Mouse (Mus musculus) limb, embryonic 11.5 days (tissue): ENCODE results near the gene Zfp977. TPM values are rescaled to one million over a fixed set of nuclear protein-coding genes. Genes with fewer than 3 reads are reported as not detected.
"Not testable (repeated sequence)": the region's sequence is repeated elsewhere in the genome, so short reads cannot be mapped to it uniquely, and the experiment has no call there.

ENCODE experiments used
- ATAC-seq: fragments of 200-750 bp; cut with Nextera tagmentation; 2 replicates; pipeline ENCODE4 v1.8.0; 2017; ENCODE audit warnings: low read depth; ENCODE audit not compliant: insufficient number of reproducible peaks, low FRiP score, low TSS enrichment
- DNase-seq: peaks from one replicate; pipeline ENCODE4 v3.0.0-alpha.2; 2015; ENCODE audit warnings: low spot score
- H3K27ac ChIP-seq: fragments of 300-500 bp; sonication (generic); replicated peaks from 2 replicates; pipeline ENCODE4 v1.5.1; 2014; ENCODE audit warnings: low read depth, mild to moderate bottlenecking, low read length
- H3K27me3 ChIP-seq: fragments of 300-500 bp; sonication (generic); 2 replicates; pipeline ENCODE4 v1.6.1; 2014; ENCODE audit warnings: mild to moderate bottlenecking, low read length, mixed read lengths; ENCODE audit not compliant: control insufficient read depth, insufficient read depth
- H3K36me3 ChIP-seq: fragments of 300-500 bp; sonication (generic); 2 replicates; pipeline ENCODE4 v1.6.1; 2014; ENCODE audit warnings: mild to moderate bottlenecking, low read length, moderate library complexity, mixed read lengths; ENCODE audit not compliant: control insufficient read depth, insufficient read depth
- H3K4me1 ChIP-seq: fragments of 300-500 bp; sonication (generic); 2 replicates; pipeline ENCODE4 v1.6.1; 2014; ENCODE audit warnings: low read length, mixed read lengths; ENCODE audit not compliant: control insufficient read depth, insufficient read depth
- H3K4me2 ChIP-seq: fragments of 300-500 bp; sonication (generic); 2 replicates; pipeline ENCODE4 v1.6.1; 2014; ENCODE audit warnings: low read depth, mild to moderate bottlenecking, moderate library complexity; ENCODE audit not compliant: severe bottlenecking
- H3K4me3 ChIP-seq: fragments of 300-500 bp; sonication (generic); 2 replicates; pipeline ENCODE4 v1.5.1; 2014; ENCODE audit warnings: low read depth, low read length
- H3K9ac ChIP-seq: fragments of 300-500 bp; sonication (generic); 2 replicates; pipeline ENCODE4 v1.6.1; 2014; ENCODE audit warnings: mild to moderate bottlenecking, low read length
- H3K9me3 ChIP-seq: fragments of 300-500 bp; sonication (generic); 2 replicates; pipeline ENCODE4 v1.6.1; 2016; ENCODE audit warnings: low read length; ENCODE audit not compliant: control insufficient read depth
- WGBS: fragments of 180-500 bp; shearing (Covaris S2); extraction: QIAGEN DNeasy Blood & Tissue Kit; methylation state at CpG from one replicate; pipeline ENCODE4 v1.1.7; 2014; 5-methylcytosine and 5-hydroxymethylcytosine counted together
- microRNA-seq: library from miRNA; unstranded; fragments of <30 nt; microRNA quantifications from one replicate; pipeline ENCODE4, GENCODE M21; 2016
- polyA plus RNA-seq: library from polyadenylated mRNA; unstranded; fragments of >200 nt; fragmentation: Nextera tagmentation; extraction: Ambion mirVana; gene quantifications from 2 replicates; pipeline ENCODE4 v1.2.1, GENCODE M21; 2014

Gene Zfp977
- 2.4 TPM in 2 replicates for polyA plus RNA-seq

DNA sequence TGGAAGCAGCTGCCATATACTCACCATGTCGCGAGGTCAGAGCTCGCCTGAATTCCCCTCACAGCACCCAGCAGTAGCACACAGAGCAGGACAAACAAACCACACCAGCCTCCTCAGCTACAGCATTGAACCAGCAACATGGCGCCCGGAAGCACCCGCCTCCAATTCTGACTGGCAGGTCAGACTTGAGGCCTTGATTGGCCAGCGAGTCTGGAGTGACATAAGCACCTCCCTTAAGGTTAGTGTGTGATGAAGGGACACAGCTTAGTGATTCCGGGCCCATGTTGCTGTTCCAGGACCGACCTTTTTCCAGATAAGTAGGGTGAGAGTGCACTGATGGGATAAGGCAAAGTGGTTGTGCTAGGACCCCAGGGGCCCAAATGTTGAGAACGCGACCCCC is at the start of gene Zfp977:
TSS of gene Zfp977 (minus strand) at position 135 of the 400 bp plus-strand sequence.
- H3K4me1 ChIP-seq, H3K9me3 ChIP-seq, H3K27ac ChIP-seq, ATAC-seq, H3K4me3 ChIP-seq, H3K27me3 ChIP-seq, H3K36me3 ChIP-seq, H3K9ac ChIP-seq, H3K4me2 ChIP-seq, DNase-seq: not testable (repeated sequence)
- 88% methylated on average over 11 of the region's 11 CpGs for WGBS

DNA sequence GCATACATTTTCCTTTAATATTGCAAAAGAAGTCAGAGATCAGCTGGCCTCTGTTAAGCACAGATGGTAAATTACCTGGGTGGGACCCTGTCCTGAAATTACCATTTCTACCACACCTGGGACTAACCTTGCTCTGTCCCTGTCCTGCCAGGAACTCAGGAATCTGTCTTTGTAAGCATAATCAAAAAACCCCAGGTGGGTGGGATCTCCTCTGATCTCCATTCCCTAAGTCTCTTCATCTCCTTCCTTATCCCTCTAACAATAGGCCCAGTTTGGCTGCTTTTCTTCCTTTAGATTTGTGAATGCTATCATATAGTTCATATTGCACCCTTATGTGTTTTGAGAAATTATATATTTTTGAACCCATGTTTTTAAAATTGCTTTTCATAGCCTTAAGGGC is 38.7 kb upstream of the Zfp977 start:
- not testable (repeated sequence) for H3K9ac ChIP-seq, DNase-seq, H3K27ac ChIP-seq, ATAC-seq, H3K27me3 ChIP-seq, H3K4me2 ChIP-seq, H3K9me3 ChIP-seq, H3K4me3 ChIP-seq, H3K4me1 ChIP-seq, H3K36me3 ChIP-seq

DNA sequence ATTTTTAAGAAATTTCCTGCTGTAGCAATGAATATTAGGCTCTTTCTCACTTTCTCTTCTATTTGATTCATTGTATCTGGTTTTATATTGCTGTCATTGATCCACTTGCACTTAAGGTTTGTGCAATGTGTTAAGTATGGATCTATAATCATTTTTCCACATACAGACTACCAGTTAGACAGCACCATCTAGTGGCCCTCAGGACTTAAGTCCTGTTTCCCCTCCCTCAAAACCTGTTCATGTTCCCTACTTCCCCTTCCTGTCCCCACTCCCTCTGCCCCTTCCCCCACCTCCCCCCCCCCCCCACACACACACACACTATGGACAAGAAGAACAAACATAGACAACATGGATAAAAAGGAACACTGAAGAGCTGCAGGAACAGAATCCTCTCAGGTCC is 3.3 kb upstream of the Zfp977 start:
- H3K27ac ChIP-seq, H3K27me3 ChIP-seq, H3K4me1 ChIP-seq, H3K36me3 ChIP-seq, ATAC-seq, H3K9ac ChIP-seq, H3K4me3 ChIP-seq, H3K4me2 ChIP-seq, H3K9me3 ChIP-seq, DNase-seq: not testable (repeated sequence)

DNA sequence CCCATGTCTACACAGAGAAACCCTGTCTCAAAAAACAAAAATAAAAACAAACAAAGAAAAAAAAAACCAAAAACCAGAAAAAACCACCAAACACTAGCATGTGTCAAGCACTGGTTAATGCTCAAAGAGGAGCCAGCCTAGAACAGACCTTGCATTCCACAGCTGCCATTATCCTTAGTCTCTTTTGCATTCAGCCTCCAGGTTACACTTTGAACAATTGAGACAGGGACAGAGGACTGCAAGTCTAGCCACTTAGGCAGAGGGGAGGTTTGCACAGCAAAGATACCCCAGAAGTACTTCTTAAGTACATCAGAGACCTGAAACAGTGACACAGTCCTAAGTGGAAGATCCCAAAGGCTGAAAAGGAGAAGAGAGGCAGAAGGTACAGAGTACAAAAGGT is 1.0 kb downstream of the Zfp977 start:
- not testable (repeated sequence) for H3K4me3 ChIP-seq, DNase-seq, H3K4me2 ChIP-seq, H3K4me1 ChIP-seq, H3K9ac ChIP-seq, H3K36me3 ChIP-seq, H3K9me3 ChIP-seq, H3K27ac ChIP-seq, ATAC-seq, H3K27me3 ChIP-seq

DNA sequence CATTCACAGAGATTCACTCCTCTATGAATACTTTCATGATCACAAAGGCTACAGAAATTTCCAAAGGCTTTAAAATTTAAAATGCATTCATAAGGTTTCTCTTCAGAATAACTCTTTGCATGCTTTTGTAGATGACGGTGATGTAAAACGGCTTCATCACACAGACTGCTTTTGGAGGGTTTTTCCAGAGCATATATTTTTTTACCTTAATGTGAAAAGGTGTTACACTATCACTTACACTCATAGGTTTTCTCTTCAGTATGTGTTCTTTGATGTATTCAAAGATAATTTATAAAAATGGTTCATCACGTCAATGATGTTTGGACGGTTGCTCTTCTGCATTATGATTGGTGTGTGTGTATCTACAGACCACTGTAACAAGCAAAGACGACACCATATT is 13.9 kb downstream of the Zfp977 start, which contains the start of gene Gm21028:
TSS of gene Gm21028 (minus strand) at position 101 of the 400 bp plus-strand sequence.
- Histone ChIP-seq H3K4me3 (no peak within 1 kb of the TSS), H3K27ac (no peak within 1 kb of the TSS), H3K4me1 (no peaks in the 10 kb centered on the region), H3K27me3 (no peaks in the 10 kb centered on the region), H3K4me2 (no peak within 1 kb of the TSS), H3K9ac (no peak within 1 kb of the TSS), H3K9me3 (peaks cover 3% of the 10 kb centered on the region; the same call in 1 of the 2 replicates), H3K36me3 (no peaks in the 10 kb centered on the region)
- ATAC-seq (no peak), DNase-seq (no peak)
- WGBS, result 93% methylated on average over 5 of the region's 5 CpGs

DNA sequence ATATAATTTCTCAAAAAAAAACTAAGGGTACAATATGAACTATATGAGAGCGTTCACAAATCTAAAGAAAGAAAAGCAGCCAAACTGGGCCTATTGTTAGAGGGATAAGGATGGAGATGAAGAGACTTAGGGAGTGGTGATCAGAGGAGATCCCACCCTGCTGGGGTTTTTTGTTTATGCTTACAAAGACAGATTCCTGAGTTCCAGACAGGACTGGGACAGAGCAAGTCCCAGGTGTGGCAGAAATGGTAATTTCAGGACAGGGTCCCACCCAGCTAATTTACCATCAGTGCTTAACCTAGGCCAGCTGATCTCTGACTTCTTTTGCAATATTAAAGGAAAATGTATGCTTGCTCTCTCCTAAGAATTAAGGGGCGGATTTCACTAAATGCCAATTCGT is 40.6 kb downstream of the Zfp977 start:
- H3K4me3 ChIP-seq, result no peak overlapping the region
- ATAC-seq (no peak), DNase-seq (no peak)
- H3K36me3 ChIP-seq, result no peaks in the 10 kb centered on the region
- H3K4me1 ChIP-seq, result no peaks in the 10 kb centered on the region
- no peak overlapping the region for H3K4me2 ChIP-seq
- 80% methylated on average over 3 of the region's 3 CpGs for WGBS
- no peaks in the 10 kb centered on the region; the same call in 1 of the 2 replicates for H3K9me3 ChIP-seq
- no peak overlapping the region for H3K9ac ChIP-seq
- H3K27ac ChIP-seq, result no peak overlapping the region
- H3K27me3 ChIP-seq, result no peaks in the 10 kb centered on the region

Small RNAs within 50 kb of the gene (microRNA-seq; reads per million reads assigned to microRNA genes)
- gene Gm24938, result not detected

Other genes with a start within 250 kb of the Zfp977 start
- gene 4933421I07Rik, start 144.4 kb downstream of the Zfp977 start, polyA plus RNA-seq, result not detected in 2 replicates
- gene Zfp141, start 86.8 kb downstream of the Zfp977 start, polyA plus RNA-seq, result 14.3 and 16.4 TPM in 2 replicates
- gene Gm21028, start 14.0 kb downstream of the Zfp977 start, polyA plus RNA-seq, result 5.6 TPM in 1 of 2 replicates, not detected in the other
- 1.8 and 2.7 TPM in 2 replicates for gene Zfp976, start 50.0 kb upstream of the Zfp977 start, polyA plus RNA-seq
- gene Zfp975, start 100.2 kb upstream of the Zfp977 start, polyA plus RNA-seq, result 12.3 and 12.5 TPM in 2 replicates
- not detected in 2 replicates for gene Gm17067, start 134.5 kb upstream of the Zfp977 start, polyA plus RNA-seq
- not detected in 2 replicates for gene Vmn2r62, start 201.0 kb upstream of the Zfp977 start, polyA plus RNA-seq